Mouse (Mus musculus): ENCODE results near the gene Gm3880. TPM values are rescaled to one million over a fixed set of nuclear protein-coding genes. Genes with fewer than 3 reads are reported as not detected.

The Gm3880 gene
- polyA plus RNA-seq, 1 experiment from 2014 or later = not detected

Other genes starting within 250 kb of the Gm3880 start
- gene Hdac8, start 181.6 kb downstream of the Gm3880 start, polyA plus RNA-seq (2015; fragmentation: Nextera tagmentation; extraction: Ambion mirVana) = 10.3 and 10.8 TPM in 2 replicates
- gene Phka1, start 42.7 kb downstream of the Gm3880 start, polyA plus RNA-seq (2015; fragmentation: Nextera tagmentation; extraction: Ambion mirVana) = 4.1 and 4.8 TPM in 2 replicates
- not detected in 2 replicates for gene Gm9112, start 20.7 kb upstream of the Gm3880 start, polyA plus RNA-seq (2015; fragmentation: Nextera tagmentation; extraction: Ambion mirVana)
- gene Dmrtc1b, start 20.9 kb upstream of the Gm3880 start, polyA plus RNA-seq (2015; fragmentation: Nextera tagmentation; extraction: Ambion mirVana) = not detected in 2 replicates
- gene Dmrtc1c1, start 116.0 kb upstream of the Gm3880 start, polyA plus RNA-seq (2015; fragmentation: Nextera tagmentation; extraction: Ambion mirVana) = not detected in 2 replicates
- not detected in 2 replicates for gene Dmrtc1c2, start 167.6 kb upstream of the Gm3880 start, polyA plus RNA-seq (2015; fragmentation: Nextera tagmentation; extraction: Ambion mirVana)
- gene 1700031F05Rik, start 181.0 kb upstream of the Gm3880 start, polyA plus RNA-seq (2015; fragmentation: Nextera tagmentation; extraction: Ambion mirVana) = not detected in 2 replicates
- gene Dmrtc1a, start 221.7 kb upstream of the Gm3880 start, polyA plus RNA-seq (2015; fragmentation: Nextera tagmentation; extraction: Ambion mirVana) = 1.0 and 1.9 TPM in 2 replicates
- gene 1700011M02Rik, start 221.9 kb upstream of the Gm3880 start, polyA plus RNA-seq (2015; fragmentation: Nextera tagmentation; extraction: Ambion mirVana) = not detected in 2 replicates
- gene 1700018G05Rik, start 241.4 kb upstream of the Gm3880 start, polyA plus RNA-seq (2015; fragmentation: Nextera tagmentation; extraction: Ambion mirVana) = not detected in 2 replicates

Measured in forebrain, embryonic 15.5 days (tissue).